ENCODE assay signal across 8 mouse cellular contexts in genomic region chr4:134579212-134579611, GRCm38 (mm10). TPM values are rescaled to one million over a fixed set of nuclear protein-coding genes. Genes with fewer than 3 reads are reported as not detected.
DNase-seq lines count a peak whose midpoint lies in the region; ATAC-seq lines count a peak whose summit lies in the region.

No protein-coding gene starts in this region.

- no peak for DNase-seq in forebrain, embryonic 11.5 days (ENCODE audit: low spot score)
- peak; percentile 64 for DNase-seq in brain, adult 2 months (ENCODE audit: low read depth, low spot score)
- DNase-seq in lung, postnatal 10 days = peak; percentile 80
- no peak for DNase-seq in thymus, postnatal 25 days
- no peak for DNase-seq in frontal cortex, postnatal 10 days (ENCODE audit: low spot score in 2 of 2)

- H3K4me3 ChIP-seq in forebrain, embryonic 12.5 days (replicated peaks) = no peak overlapping the region
- no peak overlapping the region for H3K4me3 ChIP-seq in forebrain, embryonic 11.5 days (ENCODE audit: low read depth, low read length)
- H3K4me3 ChIP-seq in hindbrain, embryonic 12.5 days = no peak overlapping the region; the same call in 1 of the 2 replicates

- peak overlapping the region; percentile 25; the same call in 1 of the 2 replicates for H3K9ac ChIP-seq in forebrain, embryonic 12.5 days
- no peak overlapping the region for H3K9ac ChIP-seq in forebrain, embryonic 11.5 days (ENCODE audit: low read length)
- peak overlapping the region; percentile 27; the same call in 1 of the 2 replicates for H3K9ac ChIP-seq in hindbrain, embryonic 12.5 days

- no peaks in the 10 kb centered on the region for H3K27me3 ChIP-seq in forebrain, embryonic 12.5 days
- H3K27me3 ChIP-seq in forebrain, embryonic 11.5 days (ENCODE audit: control insufficient read depth, insufficient read depth, low read length) = no peaks in the 10 kb centered on the region
- peaks cover 7% of the 10 kb centered on the region for H3K27me3 ChIP-seq in hindbrain, embryonic 12.5 days

- H3K4me1 ChIP-seq in forebrain, embryonic 12.5 days = peaks cover 42% of the 10 kb centered on the region
- H3K4me1 ChIP-seq in forebrain, embryonic 11.5 days (replicated peaks; ENCODE audit: control insufficient read depth, insufficient read depth, low read length) = peaks cover 3% of the 10 kb centered on the region; the same call in 1 of the 2 replicates
- H3K4me1 ChIP-seq in hindbrain, embryonic 12.5 days = peaks cover 41% of the 10 kb centered on the region

- WGBS in forebrain, embryonic 12.5 days = 24% methylated on average over 11 of the region's 11 CpGs
- WGBS in forebrain, embryonic 11.5 days = 29% methylated on average over 11 of the region's 11 CpGs
- 18% methylated on average over 11 of the region's 11 CpGs for WGBS in hindbrain, embryonic 12.5 days

- no peaks in the 10 kb centered on the region for H3K36me3 ChIP-seq in forebrain, embryonic 12.5 days (replicated peaks)
- no peaks in the 10 kb centered on the region for H3K36me3 ChIP-seq in forebrain, embryonic 11.5 days (ENCODE audit: control insufficient read depth, insufficient read depth, low read length)
- H3K36me3 ChIP-seq in hindbrain, embryonic 12.5 days = no peaks in the 10 kb centered on the region

- H3K9me3 ChIP-seq in forebrain, embryonic 12.5 days = no peaks in the 10 kb centered on the region
- H3K9me3 ChIP-seq in forebrain, embryonic 11.5 days (ENCODE audit: control insufficient read depth, low read length) = no peaks in the 10 kb centered on the region
- no peaks in the 10 kb centered on the region; the same call in 1 of the 2 replicates for H3K9me3 ChIP-seq in hindbrain, embryonic 12.5 days (replicated peaks)

- no peak overlapping the region for H3K27ac ChIP-seq in forebrain, embryonic 12.5 days
- H3K27ac ChIP-seq in forebrain, embryonic 11.5 days (ENCODE audit: low read depth, low read length) = no peak overlapping the region
- H3K27ac ChIP-seq in hindbrain, embryonic 12.5 days = no peak overlapping the region

- peak overlapping the region; percentile 11; the same call in 1 of the 2 replicates for H3K4me2 ChIP-seq in forebrain, embryonic 12.5 days
- H3K4me2 ChIP-seq in forebrain, embryonic 11.5 days (ENCODE audit: low read depth, low read length, severe bottlenecking) = no peak overlapping the region
- H3K4me2 ChIP-seq in hindbrain, embryonic 12.5 days (replicated peaks) = peak overlapping the region; percentile 11; the same call in 1 of the 2 replicates

- no peak for ATAC-seq in forebrain, embryonic 12.5 days (ENCODE audit: low FRiP score)
- no peak for ATAC-seq in forebrain, embryonic 11.5 days (replicated peaks; ENCODE audit: low FRiP score)
- no peak for ATAC-seq in hindbrain, embryonic 12.5 days (ENCODE audit: low FRiP score)
- no peak for ATAC-seq in activated CD4-positive, CD25-positive, alpha-beta regulatory T cell, adult 4 months

RNA-seq across cellular contexts. Expression of gene Selenon, which starts 27.2 kb away (rescaled TPM):
- 9.3 and 14.8 TPM in 2 replicates for polyA plus RNA-seq in forebrain, embryonic 12.5 days (2016; fragmentation: Nextera tagmentation; extraction: Ambion mirVana)
- 38.5 and 47.9 TPM in 2 replicates for polyA plus RNA-seq in forebrain, embryonic 11.5 days (2014; fragmentation: Nextera tagmentation; extraction: Ambion mirVana)
- 36.7 and 42.8 TPM in 2 replicates for polyA plus RNA-seq in hindbrain, embryonic 12.5 days (2016; fragmentation: Nextera tagmentation; extraction: Ambion mirVana)
- under 1 TPM in 1 of 2 experiments, not detected in 1; 0.48 TPM for polyA plus RNA-seq in activated CD4-positive, CD25-positive, alpha-beta regulatory T cell, adult 4 months (2017; shearing (Covaris generic))

RNA-seq across cellular contexts. Expression of gene Mtfr1l, which starts 44.0 kb away (rescaled TPM):
- 125 and 129 TPM in 2 replicates for polyA plus RNA-seq in forebrain, embryonic 12.5 days (2016; fragmentation: Nextera tagmentation; extraction: Ambion mirVana)
- 132 and 135 TPM in 2 replicates for polyA plus RNA-seq in forebrain, embryonic 11.5 days (2014; fragmentation: Nextera tagmentation; extraction: Ambion mirVana)
- polyA plus RNA-seq in hindbrain, embryonic 12.5 days (2016; fragmentation: Nextera tagmentation; extraction: Ambion mirVana) = 137 and 140 TPM in 2 replicates
- polyA plus RNA-seq in activated CD4-positive, CD25-positive, alpha-beta regulatory T cell, adult 4 months (2017; shearing (Covaris generic)) = 10 to 100 TPM; 86.0 to 87.7 TPM

Comparison
In these comparisons a context has a peak if more than half of its experiments do, and no peak if none do; other contexts are left out.
1. DNase-seq: peak in brain, adult 2 months (single experiment) and lung, postnatal 10 days (single experiment); none in forebrain, embryonic 11.5 days (single experiment), thymus, postnatal 25 days (single experiment) and frontal cortex, postnatal 10 days (0 of 2).